Mouse (Mus musculus): Measurements from ENCODE around the gene Il16. TPM values are rescaled to one million over a fixed set of nuclear protein-coding genes. Genes with fewer than 3 reads are reported as not detected.

The Il16 gene
- 6.0 and 7.2 TPM in 2 replicates for polyA plus RNA-seq (2014; fragmentation: Nextera tagmentation; extraction: Ambion mirVana)

DNA sequence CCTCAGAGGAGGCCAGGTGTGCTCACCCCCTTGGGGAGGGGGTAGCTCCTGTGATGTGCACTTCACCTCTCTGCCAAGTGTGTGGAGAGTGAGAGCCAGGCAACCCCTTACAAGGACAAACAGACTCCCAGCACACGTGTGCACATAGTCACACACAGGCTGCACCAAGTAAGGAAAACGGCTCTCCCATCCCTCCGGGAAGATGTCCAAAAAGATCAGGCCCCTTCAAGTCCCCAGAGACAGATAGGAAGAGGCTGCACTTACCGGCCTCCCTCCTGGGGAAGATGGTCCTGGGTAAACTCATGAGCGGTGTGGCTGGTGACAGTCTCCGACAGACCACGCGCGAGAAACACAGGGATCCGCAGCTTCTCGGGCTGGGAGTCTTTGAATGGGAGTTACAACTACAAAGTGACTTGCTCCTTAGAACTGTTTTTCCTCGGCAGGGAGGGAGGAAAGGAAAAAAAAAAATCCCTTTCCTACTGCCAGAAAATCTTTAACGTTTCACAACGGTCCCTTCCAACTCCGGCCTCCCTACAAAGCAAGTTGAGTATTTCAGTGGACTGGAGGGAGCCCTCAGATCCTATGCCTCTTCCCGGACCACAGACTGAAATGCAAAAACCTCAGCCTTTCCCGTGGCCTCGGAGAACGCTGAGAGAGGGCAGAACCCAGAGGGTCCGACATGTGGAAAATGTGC is at the start of gene Il16:
Gene Il16, minus strand, starts transcription at position 314 of the 694 bp plus-strand sequence.
- Histone ChIP-seq H3K4me3 (ENCODE audit: low read depth, low read length) (peak within 1 kb of the TSS; percentile 32), H3K4me1 (ENCODE audit: control insufficient read depth, insufficient read depth, low read length) (peaks cover 15% of the 10 kb centered on the region), H3K27me3 (replicated peaks; ENCODE audit: control insufficient read depth, insufficient read depth, low read length) (no peaks in the 10 kb centered on the region), H3K9me3 (ENCODE audit: control insufficient read depth, low read length) (no peaks in the 10 kb centered on the region), H3K27ac (replicated peaks; ENCODE audit: low read depth, low read length) (peak within 1 kb of the TSS; percentile 85), H3K9ac (ENCODE audit: low read depth, low read length) (peak within 1 kb of the TSS; percentile 56), H3K4me2 (ENCODE audit: low read depth, low read length) (peak within 1 kb of the TSS; percentile 51), H3K36me3 (ENCODE audit: control insufficient read depth, insufficient read depth, low read length) (no peaks in the 10 kb centered on the region)
- DNase-seq (ENCODE audit: low spot score) (peak; percentile 37), ATAC-seq (ENCODE audit: low read depth) (peak; percentile 55; the same call in 1 of the 2 replicates)
- WGBS: 28% methylated on average over 20 of the region's 20 CpGs

DNA sequence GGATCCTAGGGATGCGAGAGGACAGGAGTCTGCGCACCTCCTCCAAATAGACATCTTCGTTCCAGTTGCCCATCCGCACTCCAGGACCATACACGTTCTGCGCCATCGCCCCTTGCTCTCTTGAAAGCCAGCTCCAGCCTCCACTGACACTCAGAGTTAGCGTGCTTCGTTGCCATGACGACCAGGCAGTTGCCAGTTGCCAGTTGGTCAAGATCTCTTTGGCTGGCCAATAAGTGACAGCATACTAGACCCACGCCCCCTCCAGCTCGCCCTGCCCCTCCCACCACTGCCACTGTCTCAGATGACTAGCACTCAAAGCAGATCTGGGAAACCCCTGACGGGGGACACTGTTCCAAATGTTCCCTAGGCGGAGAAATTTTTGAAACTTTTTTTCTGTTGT is 49.2 kb upstream of the Il16 start, which contains the start of gene Cfap161:
Gene Cfap161, minus strand, starts transcription at position 176 of the 400 bp plus-strand sequence.
- DNase-seq (ENCODE audit: low spot score) (peak; percentile 94), ATAC-seq (ENCODE audit: low read depth) (peak; percentile 93)
- Histone ChIP-seq H3K27ac (replicated peaks; ENCODE audit: low read depth, low read length) (no peak within 1 kb of the TSS), H3K4me3 (ENCODE audit: low read depth, low read length) (no peak within 1 kb of the TSS), H3K4me1 (ENCODE audit: control insufficient read depth, insufficient read depth, low read length) (peaks cover 13% of the 10 kb centered on the region), H3K27me3 (replicated peaks; ENCODE audit: control insufficient read depth, insufficient read depth, low read length) (no peaks in the 10 kb centered on the region), H3K9ac (ENCODE audit: low read depth, low read length) (no peak within 1 kb of the TSS), H3K36me3 (ENCODE audit: control insufficient read depth, insufficient read depth, low read length) (no peaks in the 10 kb centered on the region), H3K9me3 (ENCODE audit: control insufficient read depth, low read length) (no peaks in the 10 kb centered on the region), H3K4me2 (ENCODE audit: low read depth, low read length) (peak within 1 kb of the TSS; percentile 29)
- WGBS: 12% methylated on average over 14 of the region's 14 CpGs

DNA sequence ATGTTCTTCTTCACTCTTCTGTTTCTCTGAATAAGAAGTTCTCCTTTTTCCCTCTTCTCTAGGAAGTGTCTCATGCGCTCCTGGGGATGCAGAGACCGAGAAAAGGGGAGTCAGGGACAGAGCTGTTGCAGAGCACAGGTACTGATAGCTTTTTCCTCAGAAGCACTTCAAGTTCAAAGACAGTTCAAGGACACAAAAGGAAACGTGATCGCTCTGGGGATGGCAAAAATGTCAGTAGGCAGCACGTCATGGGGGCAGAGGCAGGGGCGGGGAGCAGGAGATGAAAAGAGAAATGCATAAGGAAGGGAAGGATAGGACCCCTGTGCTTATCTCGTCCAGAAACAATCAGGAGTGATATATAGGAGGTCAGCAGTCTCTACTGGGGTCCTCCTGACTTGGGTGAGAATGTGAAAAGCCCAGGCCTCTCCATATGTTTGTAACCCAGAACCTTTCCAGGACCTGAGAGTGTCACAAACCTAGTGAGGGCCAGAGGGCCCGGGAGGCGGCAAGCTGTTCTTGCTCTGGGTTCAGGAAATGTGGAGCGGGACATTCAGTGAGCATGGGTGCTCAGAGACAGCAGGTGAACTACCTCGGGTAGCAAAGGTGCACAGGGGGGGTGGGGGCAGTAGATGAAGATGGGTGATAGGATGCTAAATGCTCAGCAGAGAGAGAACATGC is 48.6 kb upstream of the Il16 start:
- Histone ChIP-seq H3K27me3 (replicated peaks; ENCODE audit: control insufficient read depth, insufficient read depth, low read length) (no peaks in the 10 kb centered on the region), H3K9ac (ENCODE audit: low read depth, low read length) (no peak overlapping the region), H3K27ac (replicated peaks; ENCODE audit: low read depth, low read length) (no peak overlapping the region), H3K4me2 (ENCODE audit: low read depth, low read length) (peak overlapping the region; percentile 29), H3K4me3 (ENCODE audit: low read depth, low read length) (no peak overlapping the region), H3K9me3 (ENCODE audit: control insufficient read depth, low read length) (no peaks in the 10 kb centered on the region), H3K36me3 (ENCODE audit: control insufficient read depth, insufficient read depth, low read length) (no peaks in the 10 kb centered on the region), H3K4me1 (ENCODE audit: control insufficient read depth, insufficient read depth, low read length) (peaks cover 13% of the 10 kb centered on the region)
- WGBS: 40% methylated on average over 11 of the region's 11 CpGs
- DNase-seq (ENCODE audit: low spot score): no peak
- ATAC-seq (ENCODE audit: low read depth): no peak

DNA sequence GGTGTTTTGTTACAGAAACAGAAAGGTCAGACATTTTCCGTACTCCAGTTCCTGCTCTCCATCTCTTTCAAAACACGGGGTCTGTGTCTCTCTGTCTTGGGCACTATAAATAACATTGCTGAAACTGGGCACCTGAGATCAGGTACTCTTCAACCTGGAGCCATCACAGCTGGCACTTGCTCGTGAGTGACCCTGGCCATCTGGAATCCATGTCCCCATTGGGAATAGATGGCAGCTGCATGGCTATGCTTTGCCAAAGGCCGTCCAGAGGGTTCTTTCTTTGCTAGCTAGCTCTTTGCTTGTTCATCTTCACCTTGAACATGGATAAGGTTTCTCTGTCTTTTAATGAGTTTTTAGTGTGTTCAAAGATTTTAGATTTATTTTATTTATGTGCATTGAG is 35.4 kb upstream of the Il16 start:
- no peak overlapping the region for H3K27ac ChIP-seq (replicated peaks; ENCODE audit: low read depth, low read length)
- H3K4me2 ChIP-seq (ENCODE audit: low read depth, low read length): no peak overlapping the region
- H3K4me3 ChIP-seq (ENCODE audit: low read depth, low read length): no peak overlapping the region
- DNase-seq (ENCODE audit: low spot score): no peak
- no peaks in the 10 kb centered on the region for H3K27me3 ChIP-seq (replicated peaks; ENCODE audit: control insufficient read depth, insufficient read depth, low read length)
- no peaks in the 10 kb centered on the region for H3K9me3 ChIP-seq (ENCODE audit: control insufficient read depth, low read length)
- WGBS: 80% methylated on average over 4 of the region's 4 CpGs
- H3K9ac ChIP-seq (ENCODE audit: low read depth, low read length): no peak overlapping the region
- ATAC-seq (ENCODE audit: low read depth): no peak
- no peaks in the 10 kb centered on the region for H3K36me3 ChIP-seq (ENCODE audit: control insufficient read depth, insufficient read depth, low read length)
- no peaks in the 10 kb centered on the region for H3K4me1 ChIP-seq (ENCODE audit: control insufficient read depth, insufficient read depth, low read length)

DNA sequence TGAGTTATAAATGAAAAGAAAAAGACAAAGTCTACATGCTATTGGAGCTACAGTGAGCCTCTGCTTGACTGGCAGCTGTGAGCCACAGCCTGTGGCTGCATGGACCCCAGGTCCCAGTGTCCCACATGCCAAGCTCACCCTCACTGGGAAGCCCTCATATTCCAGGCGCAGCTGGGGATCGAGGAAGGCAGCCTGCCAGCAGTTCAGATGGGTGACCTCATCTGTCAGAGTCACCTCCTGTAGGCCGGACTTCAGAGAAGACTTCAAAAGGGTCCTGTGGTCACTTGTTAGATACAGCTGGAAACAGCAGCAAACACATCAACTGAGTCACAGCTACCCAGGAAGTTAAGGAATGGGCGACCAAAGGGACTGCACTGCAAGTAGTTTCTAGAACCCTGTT is 34.5 kb upstream of the Il16 start:
- H3K27me3 ChIP-seq (replicated peaks; ENCODE audit: control insufficient read depth, insufficient read depth, low read length): no peaks in the 10 kb centered on the region
- no peak for ATAC-seq (ENCODE audit: low read depth)
- H3K4me1 ChIP-seq (ENCODE audit: control insufficient read depth, insufficient read depth, low read length): no peaks in the 10 kb centered on the region
- no peak overlapping the region for H3K4me3 ChIP-seq (ENCODE audit: low read depth, low read length)
- no peak overlapping the region for H3K27ac ChIP-seq (replicated peaks; ENCODE audit: low read depth, low read length)
- no peak overlapping the region for H3K4me2 ChIP-seq (ENCODE audit: low read depth, low read length)
- no peaks in the 10 kb centered on the region for H3K9me3 ChIP-seq (ENCODE audit: control insufficient read depth, low read length)
- 77% methylated on average over 4 of the region's 4 CpGs for WGBS
- H3K9ac ChIP-seq (ENCODE audit: low read depth, low read length): no peak overlapping the region
- no peak for DNase-seq (ENCODE audit: low spot score)
- H3K36me3 ChIP-seq (ENCODE audit: control insufficient read depth, insufficient read depth, low read length): no peaks in the 10 kb centered on the region

DNA sequence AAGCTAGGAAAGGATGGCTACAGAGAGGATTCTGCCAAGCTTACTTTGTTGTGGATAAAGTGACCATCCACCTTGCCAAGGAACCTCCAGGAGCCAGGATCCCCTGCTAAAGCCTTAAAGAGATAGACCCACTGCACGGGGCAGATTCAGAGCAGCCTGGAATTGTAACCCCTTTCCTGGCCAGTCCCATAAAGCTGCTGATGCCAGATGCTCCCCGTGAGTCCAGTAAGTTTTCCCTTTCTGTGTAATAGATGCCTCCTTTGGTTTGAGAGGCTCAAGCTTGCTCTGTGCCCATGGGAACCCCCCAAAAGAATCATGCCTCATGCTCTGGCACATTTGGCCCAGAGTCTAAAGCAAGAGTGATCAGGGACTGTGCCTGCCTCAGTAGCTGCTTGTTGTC is 33.5 kb upstream of the Il16 start:
- Histone ChIP-seq H3K36me3 (ENCODE audit: control insufficient read depth, insufficient read depth, low read length) (no peaks in the 10 kb centered on the region), H3K4me1 (ENCODE audit: control insufficient read depth, insufficient read depth, low read length) (no peaks in the 10 kb centered on the region), H3K9ac (ENCODE audit: low read depth, low read length) (no peak overlapping the region), H3K9me3 (ENCODE audit: control insufficient read depth, low read length) (no peaks in the 10 kb centered on the region), H3K4me3 (ENCODE audit: low read depth, low read length) (no peak overlapping the region), H3K4me2 (ENCODE audit: low read depth, low read length) (no peak overlapping the region), H3K27me3 (replicated peaks; ENCODE audit: control insufficient read depth, insufficient read depth, low read length) (no peaks in the 10 kb centered on the region), H3K27ac (replicated peaks; ENCODE audit: low read depth, low read length) (no peak overlapping the region)
- WGBS: 63% methylated on average over 2 of the region's 2 CpGs
- ATAC-seq (ENCODE audit: low read depth) (no peak), DNase-seq (ENCODE audit: low spot score) (no peak)

DNA sequence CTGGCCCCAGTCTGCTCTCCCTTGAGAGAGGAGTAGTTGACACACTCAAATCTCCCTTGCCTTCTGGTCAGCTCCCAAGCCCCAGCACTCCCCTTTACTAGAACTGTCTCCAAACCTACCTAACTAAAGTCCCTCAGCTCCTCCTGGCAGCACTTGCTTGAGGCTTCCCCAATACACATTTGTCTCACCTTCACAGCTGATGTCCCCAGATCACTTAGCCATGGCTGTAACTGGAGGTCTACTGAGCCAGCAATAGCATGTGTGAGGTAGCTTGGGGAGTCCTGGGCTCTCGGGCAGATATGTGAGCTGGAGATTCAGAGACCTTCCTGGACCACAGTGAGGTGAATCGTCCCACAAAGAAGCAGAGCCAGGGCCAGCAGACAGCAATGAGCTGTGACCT is 33.0 kb upstream of the Il16 start:
- no peaks in the 10 kb centered on the region for H3K27me3 ChIP-seq (replicated peaks; ENCODE audit: control insufficient read depth, insufficient read depth, low read length)
- no peak for ATAC-seq (ENCODE audit: low read depth)
- no peak overlapping the region for H3K4me3 ChIP-seq (ENCODE audit: low read depth, low read length)
- WGBS: 71% methylated on average over 2 of the region's 2 CpGs
- H3K4me2 ChIP-seq (ENCODE audit: low read depth, low read length): no peak overlapping the region
- H3K27ac ChIP-seq (replicated peaks; ENCODE audit: low read depth, low read length): no peak overlapping the region
- no peaks in the 10 kb centered on the region for H3K9me3 ChIP-seq (ENCODE audit: control insufficient read depth, low read length)
- DNase-seq (ENCODE audit: low spot score): no peak
- no peaks in the 10 kb centered on the region for H3K4me1 ChIP-seq (ENCODE audit: control insufficient read depth, insufficient read depth, low read length)
- H3K9ac ChIP-seq (ENCODE audit: low read depth, low read length): no peak overlapping the region
- no peaks in the 10 kb centered on the region for H3K36me3 ChIP-seq (ENCODE audit: control insufficient read depth, insufficient read depth, low read length)

DNA sequence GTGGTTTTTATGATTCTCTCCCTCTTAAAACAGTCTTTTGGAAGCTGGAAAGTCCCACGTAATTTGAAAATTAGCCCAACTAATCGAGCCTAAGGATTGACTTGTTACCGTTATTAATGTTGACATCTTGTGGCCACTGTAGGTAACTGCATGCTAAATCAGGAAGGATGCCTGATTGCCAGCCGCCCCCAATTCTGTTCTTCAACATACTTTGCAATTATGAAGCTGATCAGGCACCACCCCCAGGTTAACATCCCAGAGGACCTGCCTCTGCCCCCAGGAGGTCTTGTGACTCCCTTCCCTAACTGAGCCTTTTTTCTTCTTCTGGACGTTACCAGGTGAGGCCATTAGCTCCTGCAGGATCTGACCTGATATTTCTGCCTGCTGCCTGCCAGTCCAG is 29.2 kb upstream of the Il16 start:
- Histone ChIP-seq H3K4me3 (ENCODE audit: low read depth, low read length) (no peak overlapping the region), H3K4me1 (ENCODE audit: control insufficient read depth, insufficient read depth, low read length) (0 out of 2 replicates have a peak, but pooled peaks cover 4% of the 10 kb centered on the region), H3K4me2 (ENCODE audit: low read depth, low read length) (no peak overlapping the region), H3K27me3 (replicated peaks; ENCODE audit: control insufficient read depth, insufficient read depth, low read length) (no peaks in the 10 kb centered on the region), H3K36me3 (ENCODE audit: control insufficient read depth, insufficient read depth, low read length) (no peaks in the 10 kb centered on the region), H3K9ac (ENCODE audit: low read depth, low read length) (no peak overlapping the region), H3K27ac (replicated peaks; ENCODE audit: low read depth, low read length) (no peak overlapping the region), H3K9me3 (ENCODE audit: control insufficient read depth, low read length) (no peaks in the 10 kb centered on the region)
- DNase-seq (ENCODE audit: low spot score): peak; percentile 66
- whole genome bisulfite sequencing: 13% methylated on average over 5 of the region's 5 CpGs
- no peak for ATAC-seq (ENCODE audit: low read depth)
